Mouse (Mus musculus) megakaryocyte, embryonic 14.5 days (primary cell): ENCODE measurements at regions not wholly inside any gene's neighbourhood (a gene's known extent, or its start where the extent isn't known, plus 50 kb on each side); places are given as distances from the start of the nearest gene placed in this dataset.

Experiments used
- FLI1 ChIP-seq: IDR thresholded peaks from 2 replicates; pipeline ENCODE4 v1.6.1; 2012; ENCODE audit warnings: low read length, inconsistent platforms, mixed read lengths
- GATA1 ChIP-seq: IDR thresholded peaks from 3 replicates; pipeline ENCODE4 v1.6.1; 2012; ENCODE audit warnings: mixed read lengths, low read length, inconsistent platforms, borderline replicate concordance

DNA sequence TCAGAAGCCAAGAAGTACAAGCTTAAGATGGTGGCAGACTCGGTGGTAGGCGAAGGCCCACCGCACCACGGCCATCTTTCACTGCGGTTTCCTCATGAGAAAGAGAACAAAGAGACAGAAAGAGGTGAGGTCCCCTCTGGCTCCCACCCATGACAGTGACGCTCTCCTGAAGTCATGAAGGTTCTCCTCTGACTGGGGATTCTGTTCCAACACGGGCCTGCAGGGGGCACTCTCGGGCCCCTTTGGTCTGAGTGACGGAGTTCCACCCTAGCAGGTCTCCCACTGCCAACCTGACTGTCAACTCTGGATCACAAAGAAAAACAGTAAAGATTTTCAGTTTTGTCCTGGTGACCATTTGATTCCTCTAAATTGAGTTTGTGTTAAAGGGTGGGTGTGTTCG is 182.9 kb upstream of the Ipo5 start:
- TF ChIP-seq GATA1 (no peak), FLI1 (no peak)
